Mouse (Mus musculus) lung, embryonic 14.5 days (tissue): ENCODE measurements around the gene Tmem110. TPM values are rescaled to one million over a fixed set of nuclear protein-coding genes. Genes with fewer than 3 reads are reported as not detected.

Experiments
- ATAC-seq: fragments of 200-750 bp; cut with Nextera tagmentation; 2 replicates; pipeline ENCODE4 v1.8.0; 2017; ENCODE audit warnings: mild to moderate bottlenecking, moderate TSS enrichment, moderate library complexity; ENCODE audit not compliant: insufficient read depth
- DNase-seq: peaks from one replicate; pipeline ENCODE4 v3.0.0-alpha.2; 2015
- H3K27ac ChIP-seq: fragments of 300-500 bp; sonication (generic); 2 replicates; pipeline ENCODE4 v1.5.1; 2014; ENCODE audit warnings: low read depth, mild to moderate bottlenecking, moderate library complexity
- H3K27me3 ChIP-seq: fragments of 300-500 bp; sonication (generic); 2 replicates; pipeline ENCODE4 v1.6.1; 2014; ENCODE audit warnings: low read length, control low read depth; ENCODE audit not compliant: insufficient read depth
- H3K36me3 ChIP-seq: fragments of 300-500 bp; sonication (generic); 2 replicates; pipeline ENCODE4 v1.6.1; 2014; ENCODE audit warnings: control low read depth; ENCODE audit not compliant: insufficient read depth
- H3K4me1 ChIP-seq: fragments of 300-500 bp; sonication (generic); 2 replicates; pipeline ENCODE4 v1.6.1; 2014; ENCODE audit warnings: antibody characterized with exemption, control low read depth; ENCODE audit not compliant: insufficient read depth
- H3K4me2 ChIP-seq: fragments of 300-500 bp; sonication (generic); 2 replicates; pipeline ENCODE4 v1.6.1; 2014; ENCODE audit warnings: mild to moderate bottlenecking
- H3K4me3 ChIP-seq: fragments of 300-500 bp; sonication (generic); 2 replicates; pipeline ENCODE4 v1.5.1; 2014; ENCODE audit warnings: low read depth, low read length
- H3K9ac ChIP-seq: fragments of 300-500 bp; sonication (generic); 2 replicates; pipeline ENCODE4 v1.6.1; 2014
- H3K9me3 ChIP-seq: fragments of 300-500 bp; sonication (generic); 2 replicates; pipeline ENCODE4 v1.6.1; 2016; ENCODE audit warnings: low read depth, low read length, control low read depth
- CTCF ChIP-seq: IDR thresholded peaks from 2 replicates; pipeline ENCODE4 v1.5.1; 2016; ENCODE audit warnings: antibody characterized with exemption, low read depth
- WGBS: fragments of 180-500 bp; shearing (Covaris S2); extraction: QIAGEN DNeasy Blood & Tissue Kit; methylation state at CpG from one replicate; pipeline ENCODE4 v1.1.7; 2014; 5-methylcytosine and 5-hydroxymethylcytosine counted together
- polyA plus RNA-seq: library from polyadenylated mRNA; unstranded; fragments of >200 nt; fragmentation: Nextera tagmentation; extraction: Ambion mirVana; gene quantifications from 2 replicates; pipeline ENCODE4 v1.2.1, GENCODE M21; 2014

Tmem110 gene
- polyA plus RNA-seq, 1 experiment from 2014 or later = 33.7 TPM

DNA sequence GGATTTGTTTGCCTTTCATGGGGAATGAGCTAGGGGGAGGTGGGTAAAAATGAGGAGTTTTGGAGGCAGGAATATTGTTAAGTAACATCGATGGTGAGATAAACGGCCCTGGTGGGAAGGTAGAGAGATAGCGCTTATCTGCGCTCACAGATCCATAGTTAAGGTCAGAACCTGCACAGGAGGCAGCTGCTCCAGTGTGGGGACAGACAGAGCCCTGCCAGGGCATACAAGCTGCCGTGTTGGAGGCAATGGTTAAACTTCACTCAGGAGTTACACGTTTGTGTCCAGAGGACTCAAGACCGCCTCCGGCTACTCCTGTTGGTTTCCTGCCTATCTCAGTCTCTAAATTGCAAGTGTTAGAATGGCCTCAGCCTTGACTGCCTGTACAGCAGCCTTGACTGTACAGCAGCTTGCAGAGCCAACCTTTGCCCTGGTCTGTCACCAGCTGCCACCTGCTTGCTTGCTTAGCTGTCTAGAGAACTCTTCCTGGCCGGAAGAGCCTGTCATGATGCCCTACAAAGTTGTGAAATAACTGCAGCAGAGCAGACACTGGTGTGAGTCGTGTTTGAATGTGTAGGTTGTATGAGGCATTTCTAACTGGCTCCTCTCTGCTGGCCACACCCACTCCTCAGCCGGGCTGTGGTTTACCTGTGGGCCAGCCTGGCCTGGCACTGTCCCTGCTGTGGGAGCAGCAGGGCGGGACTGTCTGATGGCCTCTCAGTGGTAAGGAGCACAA lies 49.9 kb downstream of the Tmem110 start:
- Histone ChIP-seq H3K36me3 (peaks cover 48% of the 10 kb centered on the region), H3K4me2 (no peak overlapping the region), H3K27ac (no peak overlapping the region), H3K4me1 (peaks cover 19% of the 10 kb centered on the region; the same call in 1 of the 2 replicates), H3K9ac (no peak overlapping the region), H3K4me3 (no peak overlapping the region), H3K9me3 (no peaks in the 10 kb centered on the region), H3K27me3 (no peaks in the 10 kb centered on the region)
- DNase-seq (no peak), ATAC-seq (no peak)
- no peak for TF ChIP-seq CTCF
- WGBS = 72% methylated on average over 12 of the region's 12 CpGs

DNA sequence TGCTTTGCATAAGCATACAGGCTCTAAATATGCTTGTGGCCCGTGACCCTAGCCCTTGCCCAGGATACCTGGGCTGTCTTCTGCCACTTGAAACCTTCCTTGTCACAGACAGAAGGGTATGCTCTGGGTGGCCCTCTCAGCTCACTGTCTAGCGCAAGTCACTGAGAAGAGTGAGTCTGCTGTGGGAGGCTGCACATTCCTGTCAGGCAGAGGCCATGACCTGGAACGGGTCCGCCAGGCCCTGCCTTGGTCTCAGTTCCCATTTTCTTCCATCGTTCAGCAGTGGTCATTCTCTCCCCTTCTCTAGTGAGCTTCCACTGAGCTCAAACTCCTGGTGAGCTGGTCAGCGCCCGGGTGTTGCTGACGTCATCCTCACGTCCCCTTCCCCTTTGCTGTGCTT lies 50.6 kb downstream of the Tmem110 start:
- no peak overlapping the region for H3K27ac ChIP-seq
- H3K36me3 ChIP-seq = peaks cover 44% of the 10 kb centered on the region

DNA sequence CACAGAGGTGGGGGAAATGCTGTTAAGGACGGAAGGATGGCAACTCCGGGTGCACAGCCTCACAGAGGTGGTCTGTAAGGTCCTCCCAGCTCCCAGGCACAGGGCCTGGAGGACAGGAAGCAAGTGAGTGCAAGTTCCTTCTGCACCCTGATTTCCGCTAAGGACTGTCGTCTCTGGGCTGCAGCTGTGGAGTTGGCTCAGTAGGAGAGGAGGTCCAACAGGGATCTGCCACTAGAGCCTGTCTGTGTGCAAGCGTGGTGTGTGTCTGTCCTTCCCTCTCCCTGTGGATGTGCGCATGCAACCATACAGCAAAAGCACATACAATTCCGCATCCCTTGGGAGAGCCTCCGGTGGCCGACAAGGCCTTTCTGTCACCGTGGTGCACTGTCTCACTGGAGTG lies 51.1 kb downstream of the Tmem110 start:
- DNase-seq = no peak
- TF ChIP-seq CTCF = no peak
- Histone ChIP-seq H3K27ac (0 out of 2 replicates have a peak overlapping the region, but pooled peaks have one; percentile 4), H3K4me1 (peaks cover 13% of the 10 kb centered on the region; the same call in 1 of the 2 replicates), H3K9ac (no peak overlapping the region), H3K36me3 (peaks cover 39% of the 10 kb centered on the region), H3K4me3 (no peak overlapping the region), H3K27me3 (no peaks in the 10 kb centered on the region), H3K9me3 (no peaks in the 10 kb centered on the region), H3K4me2 (no peak overlapping the region)
- 79% methylated on average over 10 of the region's 10 CpGs for WGBS
- no peak for ATAC-seq

More for the DNA sequence above, 50.6 kb downstream of the Tmem110 start:
- DNase-seq (peak; percentile 42), ATAC-seq (no peak)
- no peak overlapping the region for H3K9ac ChIP-seq
- 64% methylated on average over 9 of the region's 9 CpGs for WGBS
- H3K4me3 ChIP-seq = no peak overlapping the region
- no peak for TF ChIP-seq CTCF
- no peaks in the 10 kb centered on the region for H3K27me3 ChIP-seq
- H3K4me2 ChIP-seq = no peak overlapping the region
- no peaks in the 10 kb centered on the region for H3K9me3 ChIP-seq
- H3K4me1 ChIP-seq = peaks cover 13% of the 10 kb centered on the region; the same call in 1 of the 2 replicates

DNA sequence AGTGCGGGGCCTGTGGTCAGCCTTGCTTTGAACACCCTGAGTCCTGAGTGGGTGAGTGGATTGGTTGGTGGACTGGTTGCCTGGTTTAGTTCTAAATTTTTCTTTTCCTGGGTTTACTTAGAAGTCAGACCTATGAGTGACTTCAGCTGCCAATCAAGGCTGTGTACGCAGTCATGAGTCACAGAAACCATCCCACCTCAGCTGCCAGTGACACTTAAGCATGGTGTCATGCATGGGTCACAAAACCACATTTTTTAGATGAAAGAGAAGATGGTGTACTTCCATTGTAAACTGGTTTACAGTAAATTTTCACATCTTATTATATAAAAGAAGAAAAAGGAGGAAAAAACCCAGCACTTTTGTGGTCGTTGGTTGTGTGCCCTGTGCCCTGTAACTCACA lies 52.4 kb downstream of the Tmem110 start:
- H3K4me1 ChIP-seq = peaks cover 13% of the 10 kb centered on the region; the same call in 1 of the 2 replicates
- H3K9me3 ChIP-seq = no peaks in the 10 kb centered on the region
- H3K27me3 ChIP-seq = no peaks in the 10 kb centered on the region
- WGBS = 92% methylated on average over 3 of the region's 3 CpGs
- H3K27ac ChIP-seq = no peak overlapping the region
- no peak for ATAC-seq
- no peak overlapping the region for H3K4me3 ChIP-seq
- no peak for DNase-seq
- no peak overlapping the region for H3K4me2 ChIP-seq
- H3K9ac ChIP-seq = no peak overlapping the region
- peaks cover 32% of the 10 kb centered on the region for H3K36me3 ChIP-seq
- TF ChIP-seq CTCF = no peak

DNA sequence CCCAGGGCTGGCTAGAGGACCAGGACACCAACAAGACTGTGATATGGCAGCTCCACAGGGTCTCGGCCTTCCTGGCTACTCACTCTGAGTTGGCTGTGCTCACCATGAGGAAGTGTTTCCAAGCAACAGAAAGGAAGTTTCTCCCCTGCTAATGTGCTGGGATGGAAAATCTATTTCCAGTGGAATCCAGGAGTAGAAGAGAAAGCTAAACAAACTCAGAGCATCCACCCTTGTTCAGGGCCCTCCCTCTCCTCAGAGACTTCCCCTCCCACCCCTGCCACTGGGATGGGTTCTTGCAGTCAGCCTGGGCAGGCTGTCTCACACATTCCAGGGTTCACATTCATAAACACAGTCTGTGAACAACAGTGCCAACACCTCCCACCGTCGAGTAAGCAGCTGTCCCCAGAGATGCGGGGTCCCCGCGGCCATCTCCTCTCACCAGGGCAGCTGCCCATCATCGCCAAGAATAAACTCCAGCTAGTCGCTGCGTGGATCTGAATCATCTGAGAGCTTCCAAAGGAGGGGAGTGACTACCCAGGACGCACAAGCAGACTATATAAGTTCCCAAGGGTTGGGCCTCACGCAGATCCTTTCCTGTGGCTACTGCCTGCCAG lies 53.7 kb downstream of the Tmem110 start, which contains the start of gene Mustn1:
Mustn1 (plus strand) TSS at position 243 of the 614 bp plus-strand sequence.
- WGBS = 34% methylated on average over 11 of the region's 11 CpGs
- Histone ChIP-seq H3K9ac (no peak within 1 kb of the TSS), H3K4me3 (no peak within 1 kb of the TSS), H3K27ac (peak within 1 kb of the TSS; percentile 73), H3K4me2 (no peak within 1 kb of the TSS), H3K4me1 (peaks cover 6% of the 10 kb centered on the region; the same call in 1 of the 2 replicates), H3K27me3 (no peaks in the 10 kb centered on the region), H3K36me3 (peaks cover 21% of the 10 kb centered on the region; the same call in 1 of the 2 replicates), H3K9me3 (no peaks in the 10 kb centered on the region)
- ATAC-seq (peak; percentile 66), DNase-seq (peak; percentile 73)
- TF ChIP-seq CTCF = no peak

DNA sequence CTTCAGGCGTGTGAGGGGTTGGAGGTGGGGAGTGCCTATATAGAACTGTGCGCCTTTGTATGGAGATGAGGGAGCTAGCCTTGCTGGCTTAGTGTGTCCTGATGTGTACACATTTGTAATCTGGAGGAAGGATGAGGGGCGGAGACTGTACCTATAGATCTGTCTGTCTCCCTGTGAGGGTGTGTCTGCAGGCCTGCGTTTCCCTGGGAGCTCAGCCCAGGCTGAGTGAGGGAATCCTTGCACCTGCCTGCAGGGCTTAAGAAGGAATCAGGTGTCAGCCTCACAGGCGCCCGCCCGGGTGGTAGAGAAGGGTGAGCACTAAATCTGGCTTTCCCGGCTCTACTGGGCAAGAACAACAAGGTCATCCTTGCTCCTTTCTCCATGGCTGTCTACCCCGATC lies 54.4 kb downstream of the Tmem110 start:
- no peak overlapping the region for H3K9ac ChIP-seq
- no peaks in the 10 kb centered on the region for H3K9me3 ChIP-seq
- TF ChIP-seq CTCF = no peak
- 52% methylated on average over 9 of the region's 9 CpGs for WGBS
- no peak overlapping the region for H3K4me2 ChIP-seq
- no peaks in the 10 kb centered on the region for H3K27me3 ChIP-seq
- DNase-seq (no peak), ATAC-seq (0 out of 2 replicates have a peak, but pooled peaks have one; percentile 26)
- H3K4me3 ChIP-seq = no peak overlapping the region
- H3K27ac ChIP-seq = peak overlapping the region; percentile 73; the same call in 1 of the 2 replicates
- H3K4me1 ChIP-seq = 0 out of 2 replicates have a peak, but pooled peaks cover 5% of the 10 kb centered on the region
- 0 out of 2 replicates have a peak, but pooled peaks cover 14% of the 10 kb centered on the region for H3K36me3 ChIP-seq

DNA sequence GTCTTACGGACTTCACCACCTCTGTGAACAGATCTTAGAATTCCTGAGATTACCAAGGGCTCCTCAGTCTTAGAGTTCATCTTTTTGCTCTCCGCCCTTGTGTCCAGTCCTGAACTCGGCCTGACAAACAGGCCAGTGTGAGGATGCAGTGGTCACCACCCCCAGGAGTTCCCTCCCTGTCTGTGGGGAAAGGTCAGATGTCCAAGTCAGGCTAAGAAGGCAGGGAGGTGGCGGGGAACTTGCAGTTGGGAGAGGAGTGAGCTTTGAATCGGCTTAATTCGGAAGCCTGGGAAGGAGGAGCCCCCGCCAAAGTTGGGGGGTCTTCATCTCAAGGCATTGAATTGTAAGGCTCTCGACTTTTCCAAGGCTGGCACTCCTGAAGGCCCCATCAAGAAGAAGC lies 54.9 kb downstream of the Tmem110 start:
- 0 out of 2 replicates have a peak, but pooled peaks cover 11% of the 10 kb centered on the region for H3K36me3 ChIP-seq
- TF ChIP-seq CTCF = no peak
- no peak overlapping the region for H3K4me2 ChIP-seq
- no peak for ATAC-seq
- H3K27me3 ChIP-seq = no peaks in the 10 kb centered on the region
- H3K4me3 ChIP-seq = no peak overlapping the region
- DNase-seq = no peak
- no peaks in the 10 kb centered on the region for H3K9me3 ChIP-seq
- no peak overlapping the region for H3K9ac ChIP-seq
- H3K27ac ChIP-seq = no peak overlapping the region
- 71% methylated on average over 8 of the region's 8 CpGs for WGBS
- H3K4me1 ChIP-seq = 0 out of 2 replicates have a peak, but pooled peaks cover 5% of the 10 kb centered on the region
